Mouse (Mus musculus) adrenal gland (tissue): Measurements from ENCODE around the gene Mrgprx2.
"Not testable (repeated sequence)": the region's sequence is repeated elsewhere in the genome, so short reads cannot be mapped to it uniquely, and the experiment has no call there.

Experiments
- intact Hi-C: fragments of 180-260 bp; cut with DNase I; formaldehyde crosslinking; loops from one replicate; pipeline ENCODE4 v1.15.1; 2025
- long read RNA-seq, 2 experiments: library from polyadenylated mRNA; unstranded; transcript quantifications; one replicate each; pipeline ENCODE4 v2.0.0; 2020; ENCODE audit warnings: borderline replicate concordance in 1 of 2; ENCODE audit not compliant: insufficient replicate concordance in 1 of 2

Mrgprx2 gene
- long read RNA-seq, experiment 1: 0 reads
- long read RNA-seq, experiment 2: 0 reads

DNA sequence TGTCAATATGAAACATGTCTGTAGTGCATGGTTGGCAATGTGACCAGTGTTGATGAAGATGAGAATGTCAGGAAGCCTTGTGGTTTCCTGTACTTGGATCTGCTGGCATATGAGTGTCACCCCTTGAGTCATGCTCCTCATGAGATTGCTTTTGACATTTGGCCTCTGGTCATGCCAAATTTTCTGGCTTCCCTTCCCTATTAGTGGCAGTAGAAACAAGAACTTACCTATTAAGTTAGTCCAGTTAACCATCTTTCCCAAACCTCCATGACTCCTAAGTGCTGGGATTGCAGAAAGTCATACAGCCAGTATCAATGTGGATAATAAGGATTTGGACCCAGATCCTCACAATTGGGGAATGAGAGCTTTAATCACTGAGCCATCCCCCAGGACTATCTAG lies at the start of gene Mrgprx2:
Gene Mrgprx2, minus strand, starts transcription at position 101 of the 400 bp plus-strand sequence.
- intact Hi-C loops: no loop called here

DNA sequence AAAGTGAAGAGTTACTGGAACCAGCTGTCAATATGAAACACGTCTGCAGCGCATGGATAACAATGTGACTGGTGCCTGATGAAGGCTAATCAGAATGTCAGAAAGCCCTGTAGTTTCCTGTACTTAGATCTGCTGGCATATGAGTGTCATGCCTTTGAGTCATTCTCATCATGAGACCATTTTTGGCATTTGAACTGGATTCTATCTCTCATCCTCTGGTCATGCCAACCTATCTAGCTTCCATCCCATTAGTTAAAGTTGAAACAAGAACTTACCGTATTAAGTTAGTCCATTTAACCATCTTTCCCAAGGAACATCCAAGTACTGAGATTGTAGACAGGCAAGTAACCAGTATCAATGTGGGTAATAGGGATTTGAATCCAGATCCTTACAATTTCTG lies 42.9 kb downstream of the Mrgprx2 start, which contains the start of gene Mrgprb1:
Gene Mrgprb1, minus strand, starts transcription at position 101 of the 400 bp plus-strand sequence.
- intact Hi-C loops: no loop called here

DNA sequence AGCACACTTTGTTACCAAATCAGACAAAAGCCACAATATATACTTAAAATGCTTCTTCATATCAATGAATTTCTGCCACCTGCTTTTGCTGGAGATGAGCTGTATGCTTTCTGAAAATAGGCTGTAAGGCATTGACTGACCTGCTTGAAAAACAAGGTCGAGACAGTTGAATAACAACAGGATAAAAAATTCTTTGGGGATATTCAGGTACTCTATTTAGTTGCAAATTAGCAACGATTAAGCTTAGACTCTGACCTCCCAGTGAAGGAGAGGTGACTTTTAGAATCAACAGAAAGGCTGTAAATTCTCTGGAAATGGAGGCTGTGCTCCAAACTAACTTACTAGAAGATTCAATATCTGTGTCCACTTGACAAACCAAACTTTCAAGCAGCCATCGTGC lies 62.5 kb downstream of the Mrgprx2 start:
- intact Hi-C loops: no loop called here

DNA sequence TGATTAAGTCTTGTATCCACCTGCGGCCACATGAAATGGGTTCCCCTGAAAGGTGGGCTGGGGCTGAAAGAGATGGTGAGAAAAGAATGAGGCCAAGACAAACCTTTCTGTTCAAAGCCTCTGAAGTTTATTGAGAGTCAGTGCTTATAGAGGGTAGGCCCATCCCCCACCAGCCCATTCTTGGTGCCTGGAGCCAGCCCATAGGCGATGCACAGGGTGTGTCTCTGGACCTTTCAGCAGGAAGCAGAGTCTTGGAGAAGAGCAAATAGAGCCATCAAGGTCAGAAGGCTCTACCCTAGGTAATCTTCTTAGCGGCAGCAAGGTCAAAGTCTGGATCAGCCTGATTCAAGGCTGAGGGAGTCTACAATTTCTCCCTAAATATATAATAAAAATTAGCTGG lies 63.2 kb downstream of the Mrgprx2 start:
- intact Hi-C loops: not testable (repeated sequence)
